Comparison of ENCODE assay signal across 9 mouse cellular contexts in genomic region chr5:93136956-93137586, GRCm38 (mm10). TPM values are rescaled to one million over a fixed set of nuclear protein-coding genes. Genes with fewer than 3 reads are reported as not detected.
A peak's percentile ranks its signal among the peaks of the same experiment; 100 is the strongest.
DNase-seq lines count a peak whose midpoint lies in the region; ATAC-seq and TF ChIP-seq lines count a peak whose summit lies in the region.
"Had no signal": no experiment of that assay in that cellular context is flagged by ENCODE, and none has a peak within 500 bp of the region (broad histone marks: within the 10 kb centered on the region; RNA-seq: fewer than 3 reads in every experiment).

No protein-coding gene starts in this region.

- H3K4me3 ChIP-seq in midbrain, embryonic 12.5 days: no peak overlapping the region
- no peak overlapping the region for H3K4me3 ChIP-seq in midbrain, embryonic 16.5 days (ENCODE audit: low read depth, low read length)
- H3K4me3 ChIP-seq in forebrain, postnatal 0 days (ENCODE audit: low read depth, low read length): no peak overlapping the region

- H3K27me3 ChIP-seq in midbrain, embryonic 12.5 days: no peaks in the 10 kb centered on the region
- no peaks in the 10 kb centered on the region for H3K27me3 ChIP-seq in midbrain, embryonic 16.5 days (ENCODE audit: control insufficient read depth, insufficient read depth, low read depth, low read length)
- no peaks in the 10 kb centered on the region for H3K27me3 ChIP-seq in forebrain, postnatal 0 days (ENCODE audit: insufficient read depth, low read length)
- no peaks in the 10 kb centered on the region for H3K27me3 ChIP-seq in splenic B cell, adult 2 months (ENCODE audit: control insufficient read depth, insufficient read depth, low read length, poor library complexity, severe bottlenecking)

- H3K4me2 ChIP-seq in midbrain, embryonic 12.5 days (replicated peaks): no peak overlapping the region
- no peak overlapping the region for H3K4me2 ChIP-seq in midbrain, embryonic 16.5 days (ENCODE audit: low read length)
- no peak overlapping the region for H3K4me2 ChIP-seq in forebrain, postnatal 0 days (ENCODE audit: low read depth)

- peaks cover 32% of the 10 kb centered on the region for H3K4me1 ChIP-seq in midbrain, embryonic 12.5 days
- H3K4me1 ChIP-seq in midbrain, embryonic 16.5 days (ENCODE audit: control insufficient read depth, insufficient read depth, low read length): peaks cover 15% of the 10 kb centered on the region
- peaks cover 7% of the 10 kb centered on the region; the same call in 1 of the 2 replicates for H3K4me1 ChIP-seq in forebrain, postnatal 0 days (ENCODE audit: insufficient read depth)

- no peaks in the 10 kb centered on the region for H3K9me3 ChIP-seq in midbrain, embryonic 12.5 days
- H3K9me3 ChIP-seq in midbrain, embryonic 16.5 days (replicated peaks; ENCODE audit: control insufficient read depth, low read length, poor library complexity, severe bottlenecking): no peaks in the 10 kb centered on the region
- no peaks in the 10 kb centered on the region for H3K9me3 ChIP-seq in forebrain, postnatal 0 days (ENCODE audit: low read length)

- 79% methylated on average over 5 of the region's 5 CpGs for WGBS in midbrain, embryonic 12.5 days
- WGBS in midbrain, embryonic 16.5 days: 77% methylated on average over 5 of the region's 5 CpGs
- 49% methylated on average over 5 of the region's 5 CpGs for WGBS in forebrain, postnatal 0 days

- no peak overlapping the region for H3K9ac ChIP-seq in midbrain, embryonic 12.5 days (replicated peaks)
- no peak overlapping the region for H3K9ac ChIP-seq in midbrain, embryonic 16.5 days (ENCODE audit: low read depth, low read length)
- H3K9ac ChIP-seq in forebrain, postnatal 0 days: no peak overlapping the region
- H3K9ac ChIP-seq: liver, embryonic 14.5 days had no signal

- no peak for TF ChIP-seq CTCF in forebrain, postnatal 0 days (IDR thresholded peaks at IDR 0.05; ENCODE audit: low read depth)

- peak; percentile 38; the same call in 1 of the 2 replicates for ATAC-seq in midbrain, embryonic 12.5 days (ENCODE audit: low FRiP score, low read depth)
- no peak for ATAC-seq in midbrain, embryonic 16.5 days
- peak; percentile 72 for ATAC-seq in forebrain, postnatal 0 days
- peak; percentile 76 to 77 for ATAC-seq in hematopoietic stem cell, adult 5-6 weeks (replicated peaks in 1 of 2; ENCODE audit: insufficient read depth in 1 of 2, low FRiP score in 2 of 2, low TSS enrichment in 1 of 2, low read depth in 1 of 2, poor library complexity in 2 of 2, severe bottlenecking in 2 of 2)

- H3K36me3 ChIP-seq in midbrain, embryonic 12.5 days: peaks cover 34% of the 10 kb centered on the region
- 0 out of 2 replicates have a peak, but pooled peaks cover 2% of the 10 kb centered on the region for H3K36me3 ChIP-seq in midbrain, embryonic 16.5 days (ENCODE audit: control insufficient read depth, insufficient read depth, low read length)
- H3K36me3 ChIP-seq in forebrain, postnatal 0 days (ENCODE audit: insufficient read depth): peaks cover 15% of the 10 kb centered on the region; the same call in 1 of the 2 replicates
- H3K36me3 ChIP-seq in splenic B cell, adult 2 months (ENCODE audit: control insufficient read depth, insufficient read depth, low read length, poor library complexity, severe bottlenecking): peaks cover 2% of the 10 kb centered on the region

- H3K27ac ChIP-seq in midbrain, embryonic 12.5 days (replicated peaks): no peak overlapping the region
- H3K27ac ChIP-seq in midbrain, embryonic 16.5 days (ENCODE audit: low read length): no peak overlapping the region
- peak overlapping the region; percentile 54; the same call in 1 of the 2 replicates for H3K27ac ChIP-seq in forebrain, postnatal 0 days (ENCODE audit: low read depth, low read length)
- H3K27ac ChIP-seq: liver, embryonic 14.5 days had no signal

- DNase-seq in forebrain, postnatal 0 days: no peak
- DNase-seq in lung, postnatal 10 days: peak; percentile 63
- DNase-seq in splenic B cell, adult 2 months (ENCODE audit: low read depth, low spot score): peak; percentile 86
- DNase-seq in MN1 (ENCODE audit: low spot score): no peak
- no peak for DNase-seq in embryo, embryonic 9.5 days (ENCODE audit: extremely low spot score)

RNA-seq across cellular contexts. Expression of gene Sept11, which starts 43.8 kb away (rescaled TPM):
- 260 and 272 TPM in 2 replicates for polyA plus RNA-seq in midbrain, embryonic 12.5 days (2016; fragmentation: Nextera tagmentation; extraction: Ambion mirVana)
- polyA plus RNA-seq in midbrain, embryonic 16.5 days (2015; fragmentation: Nextera tagmentation; extraction: Ambion mirVana): 143 and 155 TPM in 2 replicates
- total RNA-seq in forebrain, postnatal 0 days (2014; rRNA removed): 87.2 and 104 TPM in 2 replicates
- polyA plus RNA-seq in forebrain, postnatal 0 days (2015; fragmentation: Nextera tagmentation; extraction: Ambion mirVana): 85.9 and 104 TPM in 2 replicates
- 40.8 and 59.0 TPM in 2 replicates for total RNA-seq in hematopoietic stem cell, adult 5-6 weeks (2017)

Comparison
In these comparisons a context has a peak if more than half of its experiments do, and no peak if none do; other contexts are left out.
1. DNase-seq: peak in lung, postnatal 10 days (single experiment) and splenic B cell, adult 2 months (single experiment); none in forebrain, postnatal 0 days (single experiment), MN1 (single experiment) and embryo, embryonic 9.5 days (single experiment).